Comparison of ENCODE assay signal across 10 mouse cellular contexts in genomic region chr5:73114878-73115277, GRCm38 (mm10).
DNase-seq lines count a peak whose midpoint lies in the region; ATAC-seq and TF ChIP-seq lines count a peak whose summit lies in the region.
"Had no signal": no experiment of that assay in that cellular context is flagged by ENCODE, and none has a peak within 500 bp of the region (broad histone marks: within the 10 kb centered on the region; RNA-seq: fewer than 3 reads in every experiment).

No protein-coding gene starts in this region.

- no peak overlapping the region for H3K4me2 ChIP-seq in heart, postnatal 0 days (ENCODE audit: low read depth, low read length)
- H3K4me2 ChIP-seq in heart, embryonic 11.5 days, result no peak overlapping the region

- H3K9me3 ChIP-seq in heart, postnatal 0 days (replicated peaks; ENCODE audit: control insufficient read depth, low read length), result no peaks in the 10 kb centered on the region
- no peaks in the 10 kb centered on the region for H3K9me3 ChIP-seq in heart, embryonic 11.5 days (replicated peaks; ENCODE audit: control insufficient read depth, low read length)

- DNase-seq in heart, postnatal 0 days (ENCODE audit: low spot score), result peak; percentile 7
- DNase-seq in heart, adult 18-20 months, result no peak
- DNase-seq in B cell, adult 2 months, result peak; percentile 61 to 65
- DNase-seq in WW6 (ENCODE audit: low read depth, low spot score) (peak; percentile 36), MN1 (ENCODE audit: low spot score) (no peak)
- no peak for DNase-seq in cerebellum, postnatal 14 days
- DNase-seq: gastrocnemius, postnatal 36 days; layer of hippocampus, adult 9-11 months had no signal

- no peak overlapping the region for H3K4me3 ChIP-seq in heart, postnatal 0 days (ENCODE audit: low read depth, low read length)
- no peak overlapping the region for H3K4me3 ChIP-seq in heart, embryonic 11.5 days (ENCODE audit: low read depth, low read length)

- no peak overlapping the region for H3K27ac ChIP-seq in heart, postnatal 0 days (ENCODE audit: low read depth)
- no peak overlapping the region for H3K27ac ChIP-seq in heart, embryonic 11.5 days (ENCODE audit: low read depth, low read length)

- peaks cover 61% of the 10 kb centered on the region for H3K36me3 ChIP-seq in heart, postnatal 0 days (replicated peaks; ENCODE audit: control insufficient read depth, insufficient read depth, low read length)
- H3K36me3 ChIP-seq in heart, embryonic 11.5 days (ENCODE audit: control insufficient read depth, insufficient read depth, low read length), result peaks cover 4% of the 10 kb centered on the region

- 95% methylated on average over 4 of the region's 4 CpGs for WGBS in heart, postnatal 0 days
- 91% methylated on average over 4 of the region's 4 CpGs for WGBS in heart, embryonic 11.5 days (ENCODE audit: insufficient replicate concordance)

- no peaks in the 10 kb centered on the region for H3K4me1 ChIP-seq in heart, postnatal 0 days (ENCODE audit: control insufficient read depth, insufficient read depth)
- H3K4me1 ChIP-seq in heart, embryonic 11.5 days (ENCODE audit: control insufficient read depth, insufficient read depth, low read length), result no peaks in the 10 kb centered on the region

- no peak for ATAC-seq in heart, postnatal 0 days (ENCODE audit: insufficient read depth, low read depth)
- peak; percentile 80 for ATAC-seq in megakaryocyte progenitor cell, adult 5-6 weeks (replicated peaks; ENCODE audit: poor library complexity)
- no peak for ATAC-seq in heart, embryonic 11.5 days (replicated peaks; ENCODE audit: insufficient number of reproducible peaks, low FRiP score, low TSS enrichment)

- no peaks in the 10 kb centered on the region for H3K27me3 ChIP-seq in heart, postnatal 0 days (ENCODE audit: control insufficient read depth, insufficient read depth, low read length)
- H3K27me3 ChIP-seq in heart, embryonic 11.5 days (ENCODE audit: control insufficient read depth, insufficient read depth, low read length), result no peaks in the 10 kb centered on the region

- TF ChIP-seq EP300 in heart, postnatal 0 days (IDR thresholded peaks at IDR 0.05; ENCODE audit: low read depth), result no peak

- no peak overlapping the region for H3K9ac ChIP-seq in heart, postnatal 0 days (replicated peaks; ENCODE audit: low read depth, low read length)
- H3K9ac ChIP-seq in heart, embryonic 11.5 days (ENCODE audit: low read depth, low read length), result no peak overlapping the region

- peak; percentile 59 for TF ChIP-seq CTCF in heart, postnatal 0 days (IDR thresholded peaks at IDR 0.05; ENCODE audit: low read depth)

Comparison
In these comparisons a context has a peak if more than half of its experiments do, and no peak if none do; other contexts are left out.
1. DNase-seq: peak in heart, postnatal 0 days (single experiment), B cell, adult 2 months (2 of 2) and WW6 (single experiment); none in heart, adult 18-20 months (0 of 2), MN1 (single experiment) and cerebellum, postnatal 14 days (0 of 2).